Mouse (Mus musculus) forebrain, embryonic 12.5 days (tissue): Measurements from ENCODE around the gene Pmm1. TPM values are rescaled to one million over a fixed set of nuclear protein-coding genes. Genes with fewer than 3 reads are reported as not detected.

Source experiments
- polyA plus RNA-seq: library from polyadenylated mRNA; unstranded; fragments of >200 nt; fragmentation: Nextera tagmentation; extraction: Ambion mirVana; gene quantifications from 2 replicates; pipeline ENCODE4 v1.2.1, GENCODE M21; 2016

Pmm1 gene
- polyA plus RNA-seq, 1 experiment from 2014 or later, result 42.0 TPM

Other genes with a start within 250 kb of the Pmm1 start
- 45.8 and 51.3 TPM in 2 replicates for gene Zc3h7b, start 215.9 kb downstream of the Pmm1 start, polyA plus RNA-seq
- gene Rangap1, start 215.4 kb downstream of the Pmm1 start, polyA plus RNA-seq, result 166 and 174 TPM in 2 replicates
- 25.8 and 27.2 TPM in 2 replicates for gene Tef, start 158.5 kb downstream of the Pmm1 start, polyA plus RNA-seq
- gene Tob2, start 102.1 kb downstream of the Pmm1 start, polyA plus RNA-seq, result 24.4 and 24.8 TPM in 2 replicates
- 138 and 140 TPM in 2 replicates for gene Phf5a, start 89.0 kb downstream of the Pmm1 start, polyA plus RNA-seq
- 184 and 185 TPM in 2 replicates for gene Aco2, start 88.6 kb downstream of the Pmm1 start, polyA plus RNA-seq
- gene Polr3h, start 34.7 kb downstream of the Pmm1 start, polyA plus RNA-seq, result 69.8 and 75.6 TPM in 2 replicates
- gene Csdc2, start 24.2 kb downstream of the Pmm1 start, polyA plus RNA-seq, result 35.8 and 39.9 TPM in 2 replicates
- not detected in 2 replicates for gene 1700029P11Rik, start 19.6 kb upstream of the Pmm1 start, polyA plus RNA-seq
- 58.5 and 64.4 TPM in 2 replicates for gene Xrcc6, start 26.9 kb upstream of the Pmm1 start, polyA plus RNA-seq
- gene Desi1, start 72.9 kb upstream of the Pmm1 start, polyA plus RNA-seq, result 39.2 and 40.7 TPM in 2 replicates
- 210 and 220 TPM in 2 replicates for gene Snu13, start 86.7 kb upstream of the Pmm1 start, polyA plus RNA-seq
- 0.06 TPM in 1 of 2 replicates, not detected in the other for gene 4930407I10Rik, start 98.2 kb upstream of the Pmm1 start, polyA plus RNA-seq
- gene Mei1, start 109.1 kb upstream of the Pmm1 start, polyA plus RNA-seq, result 0.06 and 0.08 TPM in 2 replicates
- gene Ccdc134, start 167.0 kb upstream of the Pmm1 start, polyA plus RNA-seq, result 17.5 and 19.0 TPM in 2 replicates
- gene Srebf2, start 186.3 kb upstream of the Pmm1 start, polyA plus RNA-seq, result 244 and 265 TPM in 2 replicates